Mouse (Mus musculus) bone marrow, adult 2 months (tissue): ENCODE measurements around the gene Bnipl.

Experiments
- CTCF ChIP-seq: fragments of 200-500 bp; IDR thresholded peaks from 2 replicates; pipeline ENCODE4 v1.5.1; 2011; ENCODE audit warnings: low read length, control low read depth; ENCODE audit not compliant: control insufficient read depth, insufficient read depth
- POLR2A ChIP-seq: fragments of 200-500 bp; IDR thresholded peaks from 2 replicates; pipeline ENCODE4 v1.6.1; 2011; ENCODE audit warnings: low read depth, mild to moderate bottlenecking, control low read depth, low read length, borderline replicate concordance; ENCODE audit not compliant: control insufficient read depth

DNA sequence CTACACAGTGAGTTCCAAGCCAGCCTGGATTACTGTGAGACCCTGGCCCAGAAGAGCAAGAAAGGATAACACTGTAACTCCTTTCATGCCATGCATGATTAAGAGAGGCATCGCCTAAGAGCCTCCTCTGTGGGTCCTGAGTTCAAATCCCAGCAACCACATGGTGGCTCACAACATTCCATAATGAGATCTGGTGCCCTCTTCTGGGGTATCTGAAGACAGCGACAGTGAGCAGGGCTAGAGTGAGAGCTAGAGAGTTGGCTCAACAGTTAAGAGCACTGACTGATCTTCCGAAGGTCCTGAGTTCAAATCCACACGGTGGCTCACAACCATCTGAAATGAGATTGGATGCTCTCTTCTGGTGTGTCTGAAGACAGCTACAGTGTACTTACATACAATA, 23.5 kb upstream of the Bnipl start:
- TF ChIP-seq CTCF (0 out of 2 replicates have a peak, but pooled peaks have one; percentile 7), POLR2A (no peak)
